Mouse (Mus musculus): ENCODE measurements at regions not wholly inside any gene's neighbourhood (a gene's known extent, or its start where the extent isn't known, plus 50 kb on each side); places are given as distances from the start of the nearest gene placed in this dataset.
A peak's percentile ranks its signal among the peaks of the same experiment; 100 is the strongest.

DNA sequence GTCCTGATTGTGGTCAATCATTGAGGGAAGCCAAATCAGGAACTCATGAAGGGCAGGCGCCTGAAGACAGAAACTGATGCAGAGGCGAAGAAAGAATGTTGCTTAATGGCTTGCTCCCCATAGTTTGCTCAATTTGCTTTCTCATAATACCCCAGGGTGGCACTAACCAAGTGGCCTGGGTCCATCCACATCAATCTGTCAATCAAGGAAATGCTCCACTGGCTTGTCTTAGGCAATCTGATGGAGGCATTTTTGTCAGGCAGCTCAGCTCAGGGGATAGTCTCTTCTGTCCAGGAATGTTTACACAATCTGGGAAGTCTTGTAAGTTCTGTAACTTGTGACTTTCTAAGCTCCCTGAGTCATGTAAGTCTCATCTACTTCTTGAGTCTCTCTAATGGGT, 50.0 kb upstream of the Klhl24 start:
- peak; percentile 58 for DNase-seq (ENCODE audit: low read depth)

DNA sequence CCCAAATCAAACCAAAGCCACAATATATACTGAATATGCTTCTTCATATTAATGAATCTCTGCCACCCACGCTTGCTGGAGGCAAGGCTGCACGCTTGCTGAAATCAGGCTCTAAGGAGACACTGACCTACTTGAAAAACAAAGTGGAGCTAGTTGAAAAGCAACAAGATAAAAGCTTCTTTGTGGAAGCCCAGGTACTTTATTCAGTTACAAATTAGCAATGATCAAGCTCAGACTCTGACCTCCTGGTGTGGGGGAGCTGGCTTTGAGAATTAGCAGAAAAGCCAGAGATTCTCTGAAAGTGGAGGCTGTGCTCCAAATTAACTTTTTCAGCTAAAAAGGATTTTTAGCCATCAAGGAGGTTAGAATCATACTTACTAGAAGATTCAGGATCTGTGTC, 52.3 kb upstream of the Klhl6 start:
- DNase-seq (ENCODE audit: low read depth), result peak; percentile 22

DNA sequence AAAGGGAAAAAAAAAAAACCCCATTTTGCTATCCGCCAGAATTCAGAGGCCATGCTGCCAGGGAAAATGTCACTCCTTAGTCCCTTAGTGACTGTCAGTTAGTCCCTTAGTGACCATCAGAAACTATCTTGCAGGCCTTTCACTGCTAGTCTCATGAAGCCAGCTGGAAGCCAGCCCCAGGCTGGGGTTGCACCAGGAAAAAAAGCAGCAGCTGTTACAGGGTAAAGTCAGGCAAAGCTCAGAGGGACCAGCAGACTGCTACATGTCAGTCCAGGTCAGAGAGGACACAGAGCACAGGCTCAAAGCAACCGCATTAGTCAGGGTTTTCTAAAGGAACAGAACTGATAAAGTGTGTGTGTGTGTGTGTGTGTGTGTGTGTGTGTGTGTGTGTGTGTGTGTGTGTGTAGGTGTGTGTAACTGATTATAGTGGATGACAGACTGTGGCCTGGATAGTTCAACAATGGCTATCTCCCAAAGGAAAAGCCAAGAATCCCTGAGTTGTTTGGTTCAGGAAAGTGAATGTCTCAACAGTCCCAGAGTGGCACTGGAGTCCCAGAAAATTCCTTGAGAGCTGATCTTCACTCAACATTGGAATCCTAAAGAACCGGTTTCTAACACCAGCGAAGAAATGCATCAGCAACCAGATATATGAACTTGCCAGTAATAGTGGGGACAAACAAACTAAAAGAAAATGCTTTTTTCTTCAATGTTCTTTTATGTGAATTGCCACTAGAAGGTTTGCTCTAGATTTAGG, 49.7 kb upstream of the Klhl6 start:
- DNase-seq (ENCODE audit: low read depth), result no peak
